Mouse (Mus musculus): ENCODE results near the gene Gmpr.

Gene Gmpr

GRCm38 (mm10) chr13:45546946-45547345 lies 39.7 kb downstream of the Gmpr start:
- DNase-seq, result no peak

- DNase-seq, result no peak
Measured at GRCm38 (mm10) chr13:45547549-45547948, 40.3 kb downstream of the Gmpr start.

GRCm38 (mm10) chr13:45553674-45554073 lies 46.4 kb downstream of the Gmpr start:
- no peak for DNase-seq

- DNase-seq, result no peak
Measured at GRCm38 (mm10) chr13:45558367-45558766, 51.1 kb downstream of the Gmpr start.

GRCm38 (mm10) chr13:45559258-45559657 lies 52.0 kb downstream of the Gmpr start:
- no peak for DNase-seq

- DNase-seq, result no peak
Measured at GRCm38 (mm10) chr13:45560543-45560942, 53.3 kb downstream of the Gmpr start.

- DNase-seq, result no peak
Measured at GRCm38 (mm10) chr13:45562011-45562410, 54.8 kb downstream of the Gmpr start.

GRCm38 (mm10) chr13:45564946-45565345 lies 57.7 kb downstream of the Gmpr start:
- DNase-seq, result no peak

- DNase-seq, result peak; percentile 40
Measured at GRCm38 (mm10) chr13:45569932-45570331, 62.7 kb downstream of the Gmpr start.

GRCm38 (mm10) chr13:45571795-45572262 lies 64.6 kb downstream of the Gmpr start:
- DNase-seq, result peak; percentile 77

GRCm38 (mm10) chr13:45572768-45573167 lies 65.5 kb downstream of the Gmpr start:
- DNase-seq, result no peak

- no peak for DNase-seq
Measured at GRCm38 (mm10) chr13:45576185-45576584, 68.9 kb downstream of the Gmpr start.

- DNase-seq, result no peak
Measured at GRCm38 (mm10) chr13:45577366-45577765, 70.1 kb downstream of the Gmpr start.

GRCm38 (mm10) chr13:45577784-45578183 lies 70.5 kb downstream of the Gmpr start:
- DNase-seq, result no peak

- no peak for DNase-seq
Measured at GRCm38 (mm10) chr13:45579751-45580150, 72.5 kb downstream of the Gmpr start.

GRCm38 (mm10) chr13:45582294-45582693 lies 75.0 kb downstream of the Gmpr start:
- DNase-seq, result no peak

GRCm38 (mm10) chr13:45583061-45583460 lies 75.8 kb downstream of the Gmpr start:
- no peak for DNase-seq

GRCm38 (mm10) chr13:45590898-45591297 lies 83.7 kb downstream of the Gmpr start:
- DNase-seq, result no peak

- DNase-seq, result no peak
Measured at GRCm38 (mm10) chr13:45593914-45594313, 86.7 kb downstream of the Gmpr start.

- no peak for DNase-seq
Measured at GRCm38 (mm10) chr13:45595416-45595815, 88.2 kb downstream of the Gmpr start.

GRCm38 (mm10) chr13:45599831-45600230 lies 92.6 kb downstream of the Gmpr start:
- no peak for DNase-seq

GRCm38 (mm10) chr13:45600443-45600842 lies 93.2 kb downstream of the Gmpr start:
- DNase-seq, result no peak
